Mouse (Mus musculus) limb, embryonic 15.5 days (tissue): ENCODE results near the gene Trp53tg5. TPM values are rescaled to one million over a fixed set of nuclear protein-coding genes. Genes with fewer than 3 reads are reported as not detected.

Experiments
- ATAC-seq: fragments of 200-750 bp; cut with Nextera tagmentation; 2 replicates; pipeline ENCODE4 v1.8.0; 2017; ENCODE audit warnings: low read depth, moderate TSS enrichment; ENCODE audit not compliant: insufficient number of reproducible peaks, low FRiP score, low TSS enrichment
- H3K27ac ChIP-seq: fragments of 300-500 bp; sonication (generic); 2 replicates; pipeline ENCODE4 v1.5.1; 2015; ENCODE audit warnings: moderate library complexity, mild to moderate bottlenecking, inconsistent platforms
- H3K27me3 ChIP-seq: fragments of 300-500 bp; sonication (generic); 2 replicates; pipeline ENCODE4 v1.6.1; 2015; ENCODE audit warnings: inconsistent platforms
- H3K36me3 ChIP-seq: fragments of 300-500 bp; sonication (generic); 2 replicates; pipeline ENCODE4 v1.6.1; 2015; ENCODE audit warnings: inconsistent platforms
- H3K4me1 ChIP-seq: fragments of 300-500 bp; sonication (generic); 2 replicates; pipeline ENCODE4 v1.6.1; 2015; ENCODE audit warnings: inconsistent platforms
- H3K4me2 ChIP-seq: fragments of 300-500 bp; sonication (generic); 2 replicates; pipeline ENCODE4 v1.6.1; 2015; ENCODE audit warnings: mild to moderate bottlenecking, inconsistent platforms
- H3K4me3 ChIP-seq: fragments of 300-500 bp; sonication (generic); 2 replicates; pipeline ENCODE4 v1.5.1; 2015; ENCODE audit warnings: mild to moderate bottlenecking, inconsistent platforms
- H3K9ac ChIP-seq: fragments of 300-500 bp; sonication (generic); 2 replicates; pipeline ENCODE4 v1.6.1; 2015; ENCODE audit warnings: inconsistent platforms
- H3K9me3 ChIP-seq: fragments of 300-500 bp; sonication (generic); 2 replicates; pipeline ENCODE4 v1.6.1; 2016; ENCODE audit warnings: inconsistent platforms
- WGBS: fragments of 180-500 bp; shearing (Covaris S2); methylation state at CpG from one replicate; pipeline ENCODE4 v1.1.7; 2015; 5-methylcytosine and 5-hydroxymethylcytosine counted together
- polyA plus RNA-seq: library from polyadenylated mRNA; unstranded; fragments of >200 nt; fragmentation: Nextera tagmentation; extraction: Ambion mirVana; gene quantifications from 2 replicates; pipeline ENCODE4 v1.2.1, GENCODE M21; 2015

Trp53tg5 gene
- polyA plus RNA-seq, 1 experiment from 2014 or later, result not detected

GRCm38 (mm10) chr2:164512121-164512909, 38.8 kb upstream of the Trp53tg5 start:
- 61% methylated on average over 13 of the region's 14 CpGs for WGBS
- ATAC-seq, result no peak
- no peaks in the 10 kb centered on the region for H3K4me1 ChIP-seq
- peaks cover under 1% of the 10 kb centered on the region for H3K36me3 ChIP-seq
- H3K4me3 ChIP-seq, result no peak overlapping the region
- no peak overlapping the region for H3K9ac ChIP-seq
- no peaks in the 10 kb centered on the region for H3K27me3 ChIP-seq
- H3K4me2 ChIP-seq, result no peak overlapping the region
- no peaks in the 10 kb centered on the region for H3K9me3 ChIP-seq
- H3K27ac ChIP-seq, result no peak overlapping the region

DNA sequence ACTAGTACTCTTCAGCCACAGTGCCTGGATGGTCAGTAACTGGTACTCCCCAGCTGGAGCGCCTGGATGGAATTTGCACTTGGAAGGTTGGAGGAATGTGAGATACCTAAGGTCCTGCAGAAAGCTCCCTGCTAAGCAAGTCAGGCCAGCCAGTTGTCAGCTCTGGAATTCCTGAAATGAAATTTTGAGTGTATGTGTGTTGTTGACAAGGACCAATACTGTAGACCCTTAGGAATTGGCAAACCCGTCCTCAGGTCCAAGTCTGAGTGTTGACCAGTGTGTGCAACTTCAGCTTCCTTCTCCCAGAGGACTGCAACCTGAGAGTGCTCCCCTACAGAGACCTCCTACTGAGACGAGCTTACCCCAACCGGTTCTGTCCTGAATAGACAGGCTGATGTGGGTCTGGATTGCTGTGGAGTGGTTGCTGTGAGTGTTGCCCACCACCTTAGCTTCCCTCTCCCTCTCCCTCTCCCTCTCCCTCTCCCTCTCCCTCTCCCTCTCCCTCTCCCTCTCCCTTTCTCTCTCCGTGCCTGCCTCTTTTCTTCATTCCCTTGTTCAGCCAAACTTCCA, 37.2 kb upstream of the Trp53tg5 start:
- Histone ChIP-seq H3K4me3 (no peak overlapping the region), H3K4me1 (no peaks in the 10 kb centered on the region), H3K27me3 (no peaks in the 10 kb centered on the region), H3K9me3 (no peaks in the 10 kb centered on the region), H3K4me2 (no peak overlapping the region), H3K36me3 (peaks cover 16% of the 10 kb centered on the region), H3K9ac (no peak overlapping the region), H3K27ac (no peak overlapping the region)
- 39% methylated on average over 4 of the region's 5 CpGs for WGBS
- no peak for ATAC-seq

DNA sequence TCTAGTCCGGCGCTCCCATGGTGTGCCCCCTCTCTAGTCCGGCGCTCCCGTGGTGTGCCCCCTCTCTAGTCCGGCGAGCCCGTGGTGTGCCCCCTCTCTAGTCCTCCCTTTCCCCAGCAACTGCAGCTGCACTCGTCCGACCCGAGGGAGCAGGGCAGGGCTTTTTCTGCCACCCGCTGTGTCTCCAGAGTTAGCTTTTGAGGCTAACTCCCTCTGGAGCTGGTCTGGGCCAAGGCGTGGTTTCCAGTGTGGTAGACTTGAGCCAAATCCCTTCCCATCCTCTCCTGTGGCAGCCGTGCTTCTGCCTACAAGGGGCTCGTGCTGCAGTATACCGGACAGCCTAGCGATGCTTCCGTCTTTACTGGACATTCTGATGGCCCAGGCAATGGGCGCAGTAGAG, 34.3 kb upstream of the Trp53tg5 start:
- Histone ChIP-seq H3K4me3 (no peak overlapping the region), H3K9ac (no peak overlapping the region), H3K27me3 (no peaks in the 10 kb centered on the region), H3K27ac (no peak overlapping the region), H3K9me3 (no peaks in the 10 kb centered on the region), H3K4me1 (no peaks in the 10 kb centered on the region), H3K36me3 (peaks cover 45% of the 10 kb centered on the region), H3K4me2 (no peak overlapping the region)
- 83% methylated on average over 19 of the region's 19 CpGs for WGBS
- no peak for ATAC-seq

GRCm38 (mm10) chr2:164505619-164506347, 32.3 kb upstream of the Trp53tg5 start:
- H3K4me1 ChIP-seq, result no peaks in the 10 kb centered on the region
- no peaks in the 10 kb centered on the region for H3K9me3 ChIP-seq
- WGBS, result 96% methylated on average over 4 of the region's 4 CpGs
- no peaks in the 10 kb centered on the region for H3K27me3 ChIP-seq
- peaks cover 63% of the 10 kb centered on the region for H3K36me3 ChIP-seq
- H3K4me2 ChIP-seq, result no peak overlapping the region
- H3K4me3 ChIP-seq, result no peak overlapping the region
- no peak for ATAC-seq
- H3K9ac ChIP-seq, result no peak overlapping the region
- H3K27ac ChIP-seq, result no peak overlapping the region

- Histone ChIP-seq H3K4me3 (no peak overlapping the region), H3K9ac (no peak overlapping the region), H3K4me1 (no peaks in the 10 kb centered on the region), H3K9me3 (no peaks in the 10 kb centered on the region), H3K4me2 (no peak overlapping the region), H3K27ac (no peak overlapping the region), H3K36me3 (peaks cover 72% of the 10 kb centered on the region), H3K27me3 (no peaks in the 10 kb centered on the region)
- no peak for ATAC-seq
- WGBS, result 97% methylated on average over 3 of the region's 3 CpGs
Observed at GRCm38 (mm10) chr2:164504919-164505318, 31.4 kb upstream of the Trp53tg5 start.

DNA sequence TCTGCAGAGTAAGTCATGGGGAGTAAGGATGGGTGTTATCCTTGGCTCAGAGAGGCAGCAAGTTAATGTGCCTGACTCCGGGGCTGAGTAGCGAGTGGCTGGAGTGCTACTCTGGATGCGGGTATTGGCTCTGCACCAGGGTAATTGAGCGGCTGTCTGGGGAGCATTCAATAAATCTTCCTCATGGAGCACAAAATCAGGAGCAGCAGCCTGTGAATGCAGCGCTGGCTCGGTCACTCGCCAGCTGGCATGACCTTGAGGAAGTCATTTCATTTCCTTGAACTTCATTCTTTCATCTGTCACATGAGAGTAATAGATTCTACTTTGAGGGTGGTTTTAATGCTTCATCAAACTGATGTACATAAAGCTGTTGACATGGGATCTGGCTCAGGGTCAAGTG, 27.0 kb upstream of the Trp53tg5 start:
- H3K36me3 ChIP-seq, result peaks cover 61% of the 10 kb centered on the region
- H3K27ac ChIP-seq, result no peak overlapping the region
- WGBS, result 89% methylated on average over 7 of the region's 7 CpGs
- no peak overlapping the region for H3K4me2 ChIP-seq
- no peaks in the 10 kb centered on the region for H3K9me3 ChIP-seq
- peaks cover 8% of the 10 kb centered on the region for H3K4me1 ChIP-seq
- no peak overlapping the region for H3K9ac ChIP-seq
- H3K4me3 ChIP-seq, result no peak overlapping the region
- no peak for ATAC-seq
- no peaks in the 10 kb centered on the region for H3K27me3 ChIP-seq

DNA sequence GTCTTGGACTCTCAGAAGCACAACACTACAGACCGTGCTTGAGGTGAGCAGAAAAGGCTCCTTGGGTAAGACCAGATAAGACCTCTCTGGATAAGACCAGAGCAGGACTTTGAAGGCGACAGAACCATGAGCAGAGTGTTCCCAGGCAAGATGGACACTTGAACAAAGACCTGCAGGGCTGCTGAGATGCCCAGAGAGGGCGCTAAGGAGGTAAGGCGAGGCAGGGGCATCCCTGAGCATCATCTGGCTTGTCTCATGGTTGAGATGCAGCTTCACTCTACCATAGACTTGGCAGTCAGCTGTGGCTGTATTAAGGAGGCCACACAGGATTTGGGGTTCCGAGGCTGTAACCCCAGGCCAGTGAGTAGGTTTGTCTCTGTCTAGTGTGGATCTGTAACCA, 25.8 kb upstream of the Trp53tg5 start:
- Histone ChIP-seq H3K9me3 (no peaks in the 10 kb centered on the region), H3K27me3 (no peaks in the 10 kb centered on the region), H3K4me2 (no peak overlapping the region), H3K9ac (no peak overlapping the region), H3K4me3 (no peak overlapping the region), H3K4me1 (peaks cover 8% of the 10 kb centered on the region), H3K36me3 (peaks cover 49% of the 10 kb centered on the region), H3K27ac (no peak overlapping the region)
- WGBS, result 80% methylated on average over 5 of the region's 5 CpGs
- ATAC-seq, result no peak

DNA sequence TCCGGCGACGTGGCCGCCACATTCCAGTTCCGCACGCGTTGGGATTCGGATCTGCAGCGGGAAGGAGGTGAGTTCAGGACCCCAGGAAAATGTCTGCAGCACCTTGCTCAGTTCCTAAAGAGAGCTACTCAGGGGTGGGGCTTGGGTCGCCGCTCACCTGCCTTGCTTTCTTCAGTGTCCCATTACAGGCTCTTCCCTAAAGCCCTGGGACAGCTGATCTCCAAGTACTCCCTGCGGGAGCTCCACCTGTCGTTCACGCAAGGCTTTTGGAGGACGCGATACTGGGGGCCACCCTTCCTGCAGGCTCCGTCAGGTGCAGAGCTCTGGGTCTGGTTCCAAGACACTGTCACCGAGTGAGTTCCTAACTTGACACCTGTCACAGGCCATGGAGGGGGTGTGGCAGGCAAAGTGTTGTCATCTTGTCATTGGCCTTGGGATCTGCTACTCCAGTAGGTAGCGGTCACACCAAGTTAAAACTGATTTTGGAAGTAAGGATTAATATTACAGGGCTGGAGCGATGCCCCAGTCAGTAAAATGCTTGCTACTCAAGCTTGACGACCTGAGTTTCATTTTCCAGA, 24.3 kb upstream of the Trp53tg5 start:
- peaks cover 8% of the 10 kb centered on the region for H3K4me1 ChIP-seq
- ATAC-seq, result no peak
- no peaks in the 10 kb centered on the region for H3K27me3 ChIP-seq
- H3K27ac ChIP-seq, result peak overlapping the region; percentile 47; the same call in 1 of the 2 replicates
- H3K36me3 ChIP-seq, result peaks cover 33% of the 10 kb centered on the region
- peak overlapping the region; percentile 92 for H3K4me2 ChIP-seq
- 4% methylated on average over 21 of the region's 21 CpGs for WGBS
- peak overlapping the region; percentile 55 for H3K9ac ChIP-seq
- peak overlapping the region; percentile 84 for H3K4me3 ChIP-seq
- no peaks in the 10 kb centered on the region for H3K9me3 ChIP-seq

DNA sequence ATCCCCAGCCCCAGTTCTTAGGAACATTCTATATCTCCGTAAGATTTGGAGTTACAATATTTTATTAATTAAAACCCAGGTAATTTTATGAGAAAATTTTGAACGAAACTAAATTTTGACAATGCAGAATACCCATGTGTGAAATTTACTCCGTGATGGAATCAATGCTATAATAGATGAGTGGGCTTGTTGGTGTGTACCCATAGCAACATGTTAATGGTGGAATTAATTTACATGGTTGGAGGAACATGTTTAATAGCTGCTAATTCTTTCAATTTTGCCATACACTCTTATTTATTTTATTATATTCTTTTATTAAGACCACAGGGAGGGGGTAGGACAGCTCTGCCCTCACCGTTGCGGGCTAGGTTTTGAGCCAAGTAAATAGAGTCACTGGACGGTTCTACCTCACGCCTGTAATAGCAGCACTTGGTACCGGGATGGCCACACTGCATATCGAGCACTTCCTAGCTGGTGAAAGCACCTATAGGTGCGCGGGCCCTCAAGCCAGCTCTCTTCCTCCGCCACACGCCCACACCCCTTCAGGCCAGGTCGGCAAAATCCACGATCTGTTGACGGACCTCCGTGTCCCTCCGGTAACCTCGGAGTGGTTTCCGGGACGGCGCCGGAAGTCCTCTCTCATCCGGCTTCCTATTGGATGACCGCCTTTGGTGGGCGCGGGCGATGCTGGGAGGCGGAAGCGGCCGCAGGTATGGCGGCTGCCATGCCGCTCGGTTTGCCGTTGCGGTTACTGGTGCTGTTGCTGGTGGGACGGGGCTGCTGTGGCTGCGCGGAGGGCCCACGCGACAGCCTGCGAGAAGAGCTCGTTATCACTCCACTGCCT, 23.5 kb upstream of the Trp53tg5 start, which contains the start of gene Pigt:
Pigt (plus strand) TSS at position 674 of the 844 bp plus-strand sequence.
- peak within 1 kb of the TSS; percentile 92 for H3K4me2 ChIP-seq
- H3K27me3 ChIP-seq, result no peaks in the 10 kb centered on the region
- H3K36me3 ChIP-seq, result peaks cover 27% of the 10 kb centered on the region
- H3K4me1 ChIP-seq, result peaks cover 8% of the 10 kb centered on the region
- WGBS, result 5% methylated on average over 43 of the region's 43 CpGs
- H3K4me3 ChIP-seq, result peak within 1 kb of the TSS; percentile 84
- peak; percentile 87 for ATAC-seq
- peak within 1 kb of the TSS; percentile 47; the same call in 1 of the 2 replicates for H3K27ac ChIP-seq
- peak within 1 kb of the TSS; percentile 55 for H3K9ac ChIP-seq
- no peaks in the 10 kb centered on the region for H3K9me3 ChIP-seq

- Histone ChIP-seq H3K27me3 (no peaks in the 10 kb centered on the region), H3K9me3 (no peaks in the 10 kb centered on the region), H3K4me3 (no peak overlapping the region), H3K27ac (no peak overlapping the region), H3K9ac (no peak overlapping the region), H3K4me2 (no peak overlapping the region), H3K4me1 (peaks cover 8% of the 10 kb centered on the region), H3K36me3 (peaks cover 21% of the 10 kb centered on the region)
- WGBS, result 55% methylated on average over 1 of the region's 1 CpGs
- no peak for ATAC-seq
Observed at GRCm38 (mm10) chr2:164496331-164496730, 22.8 kb upstream of the Trp53tg5 start.

GRCm38 (mm10) chr2:164494126-164494525, 20.6 kb upstream of the Trp53tg5 start:
- H3K4me2 ChIP-seq, result no peak overlapping the region
- H3K9ac ChIP-seq, result no peak overlapping the region
- H3K4me1 ChIP-seq, result peaks cover 8% of the 10 kb centered on the region
- WGBS, result 52% methylated on average over 2 of the region's 2 CpGs
- H3K4me3 ChIP-seq, result no peak overlapping the region
- no peaks in the 10 kb centered on the region for H3K27me3 ChIP-seq
- no peak for ATAC-seq
- H3K27ac ChIP-seq, result no peak overlapping the region
- H3K36me3 ChIP-seq, result peaks cover 9% of the 10 kb centered on the region; the same call in 1 of the 2 replicates
- no peaks in the 10 kb centered on the region for H3K9me3 ChIP-seq
